Mouse (Mus musculus) stomach, embryonic 14.5 days (tissue): ENCODE measurements at regions not wholly inside any gene's neighbourhood (a gene's known extent, or its start where the extent isn't known, plus 50 kb on each side); places are given as distances from the start of the nearest gene placed in this dataset.

ENCODE experiments used
- ATAC-seq: fragments of 200-750 bp; cut with Nextera tagmentation; 2 replicates; pipeline ENCODE4 v1.8.0; 2017; ENCODE audit warnings: low read depth, moderate TSS enrichment; ENCODE audit not compliant: insufficient number of reproducible peaks, insufficient read depth, low FRiP score
- H3K27ac ChIP-seq: fragments of 300-500 bp; sonication (generic); 2 replicates; pipeline ENCODE4 v1.5.1; 2014; ENCODE audit warnings: mild to moderate bottlenecking, low read length, moderate library complexity, mixed read lengths
- H3K27me3 ChIP-seq: fragments of 300-500 bp; sonication (generic); 2 replicates; pipeline ENCODE4 v1.6.1; 2014; ENCODE audit warnings: low read length, control low read depth, mixed read lengths; ENCODE audit not compliant: control insufficient read depth, insufficient read depth
- H3K36me3 ChIP-seq: fragments of 300-500 bp; sonication (generic); 2 replicates; pipeline ENCODE4 v1.6.1; 2014; ENCODE audit warnings: mild to moderate bottlenecking, control low read depth, low read length, moderate library complexity, mixed read lengths; ENCODE audit not compliant: control insufficient read depth, insufficient read depth
- H3K4me1 ChIP-seq: fragments of 300-500 bp; sonication (generic); 2 replicates; pipeline ENCODE4 v1.6.1; 2014; ENCODE audit warnings: low read length, control low read depth, mixed read lengths; ENCODE audit not compliant: control insufficient read depth, insufficient read depth
- H3K4me2 ChIP-seq: fragments of 300-500 bp; sonication (generic); replicated peaks from 2 replicates; pipeline ENCODE4 v1.6.1; 2014; ENCODE audit warnings: low read depth, low read length, control low read depth
- H3K4me3 ChIP-seq: fragments of 300-500 bp; sonication (generic); 2 replicates; pipeline ENCODE4 v1.5.1; 2014; ENCODE audit warnings: low read depth, low read length, control low read depth
- H3K9ac ChIP-seq: fragments of 300-500 bp; sonication (generic); replicated peaks from 2 replicates; pipeline ENCODE4 v1.6.1; 2014; ENCODE audit warnings: low read depth, mild to moderate bottlenecking, control low read depth, low read length, moderate library complexity, mixed read lengths
- H3K9me3 ChIP-seq: fragments of 300-500 bp; sonication (generic); 2 replicates; pipeline ENCODE4 v1.6.1; 2016; ENCODE audit warnings: low read depth, low read length, control low read depth; ENCODE audit not compliant: control insufficient read depth
- WGBS: fragments of 180-500 bp; shearing (Covaris S2); extraction: QIAGEN DNeasy Blood & Tissue Kit; methylation state at CpG from one replicate; pipeline ENCODE4 v1.1.7; 2014; 5-methylcytosine and 5-hydroxymethylcytosine counted together

DNA sequence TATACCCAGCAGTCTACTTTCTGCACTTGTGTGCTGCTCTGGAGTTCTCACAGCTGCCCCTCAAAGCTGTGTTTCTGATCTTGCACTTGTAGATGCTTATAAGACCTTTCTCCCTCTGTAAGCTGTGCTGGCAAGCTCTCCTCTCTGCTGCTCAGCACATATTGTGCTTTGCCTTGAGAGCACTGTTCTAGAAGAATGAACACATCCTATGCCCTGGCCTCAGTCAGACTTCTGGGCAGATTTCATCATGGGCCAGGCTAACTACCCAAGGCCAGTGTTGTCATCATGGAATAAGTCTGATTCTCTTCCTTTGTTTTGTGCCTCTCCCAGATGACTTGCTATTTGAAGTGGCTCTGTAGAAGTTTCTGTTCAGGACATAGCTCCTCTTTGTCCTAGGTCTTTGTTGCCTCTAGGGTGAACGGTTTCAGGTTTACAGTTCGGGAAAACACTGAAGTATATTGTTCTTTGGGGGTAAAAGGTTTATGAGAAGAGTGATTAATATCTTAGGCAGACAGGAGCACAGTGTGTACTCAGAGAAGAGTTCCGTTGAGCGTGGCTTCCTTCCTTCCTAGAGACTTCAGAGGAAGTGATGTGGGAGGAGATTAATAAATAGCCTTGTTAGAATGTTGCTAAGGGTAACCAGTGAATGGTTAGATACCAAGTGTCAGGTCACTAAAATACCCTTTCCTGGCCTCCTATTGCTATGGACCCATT lies 70.8 kb downstream of the Pcdh18 start:
- H3K9ac ChIP-seq: no peak overlapping the region
- H3K36me3 ChIP-seq: no peaks in the 10 kb centered on the region
- no peaks in the 10 kb centered on the region for H3K9me3 ChIP-seq
- H3K4me1 ChIP-seq: no peaks in the 10 kb centered on the region
- H3K27me3 ChIP-seq: no peaks in the 10 kb centered on the region
- no peak overlapping the region for H3K4me2 ChIP-seq
- ATAC-seq: no peak
- 41% methylated on average over 4 of the region's 4 CpGs for WGBS
- no peak overlapping the region for H3K4me3 ChIP-seq
- H3K27ac ChIP-seq: no peak overlapping the region; the same call in 1 of the 2 replicates

DNA sequence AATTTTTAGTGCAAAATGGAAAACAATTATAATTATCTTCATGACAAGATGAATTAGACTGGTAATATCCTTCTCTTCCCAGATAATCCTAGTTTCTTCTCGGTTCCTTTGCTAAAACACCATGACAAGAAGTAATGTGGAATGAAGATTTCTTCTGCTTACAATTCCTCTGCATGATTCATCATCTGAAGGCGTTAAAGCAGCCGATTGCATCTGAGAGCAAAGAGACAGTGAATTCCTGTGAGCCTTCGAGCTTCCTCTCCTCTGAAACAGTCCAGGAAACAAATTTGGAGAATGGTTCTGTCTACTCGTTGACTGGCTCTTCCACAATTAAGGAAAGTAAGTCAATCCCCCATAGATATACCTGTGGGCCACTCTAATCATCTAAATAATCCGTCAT lies 82.2 kb downstream of the Pcdh18 start:
- H3K9me3 ChIP-seq: no peaks in the 10 kb centered on the region
- H3K4me2 ChIP-seq: no peak overlapping the region
- WGBS: 74% methylated on average over 6 of the region's 6 CpGs

DNA sequence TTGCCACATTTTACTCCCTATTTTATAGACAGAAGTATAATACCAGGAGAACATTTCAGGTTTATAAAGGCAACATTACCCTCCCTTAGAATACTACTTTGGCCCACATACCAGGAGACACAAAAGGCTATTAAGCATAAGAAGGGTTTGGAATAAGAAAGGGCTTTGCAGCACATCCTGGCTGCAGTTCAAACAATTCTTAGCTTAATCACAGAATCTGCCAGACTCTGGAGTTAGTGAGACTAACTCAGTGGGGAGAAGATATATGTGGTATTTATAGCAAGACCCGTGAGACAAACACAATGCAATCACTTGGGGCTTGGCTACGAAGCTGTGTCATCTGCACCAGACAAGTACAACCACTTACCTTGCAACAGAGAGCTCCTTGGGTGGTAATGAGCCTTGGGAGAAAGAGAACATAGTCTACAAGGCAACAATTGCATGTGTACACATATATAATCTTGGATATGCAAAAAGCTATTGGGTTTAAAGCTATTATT lies 84.4 kb downstream of the Pcdh18 start:
- no peak for ATAC-seq
- H3K9ac ChIP-seq: no peak overlapping the region
- H3K9me3 ChIP-seq: no peaks in the 10 kb centered on the region
- WGBS: 39% methylated on average over 2 of the region's 2 CpGs
- no peak overlapping the region for H3K27ac ChIP-seq
- H3K4me1 ChIP-seq: no peaks in the 10 kb centered on the region
- no peak overlapping the region for H3K4me2 ChIP-seq
- H3K4me3 ChIP-seq: no peak overlapping the region
- no peaks in the 10 kb centered on the region for H3K36me3 ChIP-seq
- no peaks in the 10 kb centered on the region for H3K27me3 ChIP-seq

More for the DNA sequence above, 82.2 kb downstream of the Pcdh18 start:
- no peak overlapping the region for H3K9ac ChIP-seq
- no peak for ATAC-seq
- H3K4me1 ChIP-seq: no peaks in the 10 kb centered on the region
- no peaks in the 10 kb centered on the region for H3K27me3 ChIP-seq
- H3K27ac ChIP-seq: no peak overlapping the region
- no peaks in the 10 kb centered on the region for H3K36me3 ChIP-seq
- no peak overlapping the region for H3K4me3 ChIP-seq

DNA sequence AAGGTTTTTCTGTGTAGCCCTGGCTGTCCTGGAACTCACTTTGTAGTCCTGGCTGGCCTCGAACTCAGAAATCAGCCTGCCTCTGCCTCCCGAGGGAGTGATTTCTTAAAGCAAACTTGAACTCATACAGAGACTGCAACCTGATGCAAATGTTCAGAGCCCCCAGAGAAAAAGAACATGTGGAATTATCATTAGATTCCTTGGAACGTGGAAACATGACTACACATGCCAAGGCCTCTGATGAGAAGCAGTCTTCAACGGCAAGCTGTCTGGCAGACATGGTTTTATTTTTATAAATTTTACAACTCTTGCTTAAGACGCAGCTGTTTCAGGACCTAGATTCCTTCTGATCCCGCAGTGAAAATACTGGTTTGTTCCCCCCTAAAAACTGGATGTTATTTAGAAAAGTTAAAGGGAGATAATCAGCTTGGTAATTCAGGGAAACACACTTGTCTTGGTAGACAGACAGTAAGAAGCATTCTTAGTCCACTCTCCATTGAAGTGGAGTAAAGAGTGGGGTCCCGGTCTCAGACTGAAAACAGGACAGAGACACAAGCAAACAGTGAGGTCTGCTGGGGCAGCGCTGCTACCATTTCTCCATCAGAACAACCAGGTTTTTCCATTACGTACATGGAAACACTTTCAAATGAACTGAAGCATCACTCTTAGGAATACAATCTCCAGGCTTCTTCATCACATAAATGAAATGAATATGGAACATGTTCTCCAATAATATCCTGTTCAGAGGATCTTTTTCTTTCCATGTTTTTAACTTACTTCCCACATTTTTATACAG lies 89.4 kb downstream of the Pcdh18 start:
- Histone ChIP-seq H3K27me3 (no peaks in the 10 kb centered on the region), H3K4me1 (no peaks in the 10 kb centered on the region), H3K27ac (no peak overlapping the region), H3K9ac (no peak overlapping the region), H3K4me3 (no peak overlapping the region), H3K9me3 (no peaks in the 10 kb centered on the region), H3K36me3 (no peaks in the 10 kb centered on the region), H3K4me2 (no peak overlapping the region)
- no peak for ATAC-seq
- 82% methylated on average over 9 of the region's 9 CpGs for WGBS

DNA sequence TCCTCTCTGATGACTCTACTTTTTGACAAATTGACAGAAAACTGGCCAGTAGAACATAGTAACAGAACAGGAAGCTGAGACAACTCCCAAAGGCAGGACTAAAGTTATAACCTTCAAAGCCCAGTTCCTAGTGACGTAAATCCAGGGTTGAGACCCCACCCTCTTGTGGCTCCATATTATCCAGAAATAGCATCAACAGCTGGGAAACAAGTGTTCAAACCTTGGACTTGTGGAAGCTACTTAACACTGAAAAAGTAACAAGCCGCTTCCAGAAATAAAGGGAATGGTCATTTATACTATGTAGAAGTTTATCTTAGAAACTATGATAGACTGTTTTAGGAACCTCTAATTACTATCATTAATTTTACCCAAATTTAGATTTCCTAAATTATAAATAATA lies 90.6 kb downstream of the Pcdh18 start:
- no peak for ATAC-seq
- no peaks in the 10 kb centered on the region for H3K36me3 ChIP-seq
- H3K4me2 ChIP-seq: no peak overlapping the region
- no peak overlapping the region for H3K4me3 ChIP-seq
- no peaks in the 10 kb centered on the region for H3K4me1 ChIP-seq
- whole genome bisulfite sequencing: 87% methylated on average over 2 of the region's 2 CpGs
- H3K9ac ChIP-seq: no peak overlapping the region
- H3K27ac ChIP-seq: no peak overlapping the region
- no peaks in the 10 kb centered on the region for H3K27me3 ChIP-seq
- H3K9me3 ChIP-seq: no peaks in the 10 kb centered on the region

DNA sequence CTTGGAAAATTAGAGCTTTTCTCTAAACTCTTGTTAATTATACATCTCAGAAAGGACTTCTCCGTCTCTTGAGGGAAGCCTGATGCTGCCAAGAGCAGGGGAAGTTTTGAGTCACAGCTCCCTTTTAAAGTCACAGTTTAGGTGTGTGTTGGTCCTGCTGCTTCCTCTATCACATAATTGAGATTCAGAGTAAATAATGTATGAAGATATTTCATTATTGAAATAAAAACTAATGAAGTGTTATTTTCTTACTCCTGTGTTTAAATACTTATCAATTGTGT lies 108.3 kb downstream of the Pcdh18 start:
- ATAC-seq: no peak
- H3K27ac ChIP-seq: no peak overlapping the region; the same call in 1 of the 2 replicates
- H3K9me3 ChIP-seq: no peaks in the 10 kb centered on the region
- no peaks in the 10 kb centered on the region for H3K27me3 ChIP-seq
- H3K9ac ChIP-seq: no peak overlapping the region
- H3K4me1 ChIP-seq: 0 out of 2 replicates have a peak, but pooled peaks cover 3% of the 10 kb centered on the region
- 22% methylated on average over 1 of the region's 1 CpGs for WGBS
- no peaks in the 10 kb centered on the region for H3K36me3 ChIP-seq
- H3K4me3 ChIP-seq: no peak overlapping the region
- H3K4me2 ChIP-seq: no peak overlapping the region

DNA sequence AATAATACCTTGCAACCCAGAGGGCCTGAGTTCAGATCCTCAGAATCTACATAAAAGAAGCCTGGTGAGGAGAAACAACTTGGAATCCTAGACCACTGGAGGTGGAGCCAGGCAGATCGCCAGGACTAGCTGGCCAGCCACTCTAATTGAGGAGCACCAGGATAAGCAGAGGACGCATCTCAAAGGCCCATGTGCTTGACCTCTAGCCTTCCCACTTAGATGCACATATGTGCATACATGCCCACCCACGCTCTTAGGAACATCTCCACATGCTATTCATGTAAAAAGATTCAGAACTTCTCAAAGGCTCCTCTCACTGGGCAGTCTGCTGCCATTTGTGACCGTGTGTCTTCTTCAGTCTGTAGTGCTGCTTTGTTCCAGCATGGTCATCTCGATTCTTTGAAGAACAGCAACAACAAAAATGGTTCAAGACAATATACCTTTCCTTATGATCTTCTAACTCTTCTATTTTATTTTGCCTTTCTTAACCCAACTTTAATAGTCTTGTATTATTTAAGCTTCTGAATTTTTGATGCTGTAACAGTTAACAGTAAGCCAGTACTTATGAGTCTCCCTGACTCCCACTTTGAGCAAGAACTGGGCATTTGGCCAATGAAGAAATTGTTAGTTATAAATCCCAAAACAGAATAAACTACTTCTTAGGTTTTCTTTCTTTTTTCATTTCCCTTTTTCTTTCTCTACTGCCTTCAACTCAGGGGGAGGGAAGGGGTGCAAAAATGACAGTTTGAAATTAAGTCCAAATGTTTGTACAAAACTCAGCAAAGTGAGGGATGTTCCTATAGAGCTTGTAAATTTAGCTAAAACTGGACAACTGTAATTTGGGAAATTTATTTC lies 108.9 kb downstream of the Pcdh18 start:
- H3K9me3 ChIP-seq: no peaks in the 10 kb centered on the region
- WGBS: 71% methylated on average over 5 of the region's 5 CpGs
- H3K27me3 ChIP-seq: no peaks in the 10 kb centered on the region
- no peak overlapping the region for H3K9ac ChIP-seq
- peak overlapping the region; percentile 49; the same call in 1 of the 2 replicates for H3K27ac ChIP-seq
- H3K4me1 ChIP-seq: 0 out of 2 replicates have a peak, but pooled peaks cover 3% of the 10 kb centered on the region
- no peak overlapping the region for H3K4me2 ChIP-seq
- no peak for ATAC-seq
- H3K4me3 ChIP-seq: no peak overlapping the region
- no peaks in the 10 kb centered on the region for H3K36me3 ChIP-seq

DNA sequence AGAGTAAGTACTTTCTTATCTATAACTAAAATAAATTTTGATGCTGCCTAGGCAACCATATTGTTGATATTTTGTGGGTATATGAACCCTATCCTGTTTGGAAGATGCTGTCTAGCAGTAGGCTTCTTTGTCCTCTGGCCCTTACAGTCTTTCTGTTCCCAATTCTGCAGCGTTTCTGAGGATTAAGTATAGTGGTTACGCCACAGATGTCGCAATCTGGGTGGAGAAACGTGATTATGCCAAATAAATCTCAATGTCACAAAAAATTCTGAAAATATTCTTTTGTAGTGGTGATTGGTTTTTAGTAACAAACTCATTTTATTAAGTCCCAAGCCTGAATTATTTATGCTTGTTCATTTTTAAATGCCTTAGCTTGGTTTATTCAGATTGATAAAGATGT lies 112.1 kb downstream of the Pcdh18 start:
- H3K4me1 ChIP-seq: 0 out of 2 replicates have a peak, but pooled peaks cover 3% of the 10 kb centered on the region
- no peak overlapping the region for H3K4me2 ChIP-seq
- no peak overlapping the region for H3K4me3 ChIP-seq
- WGBS: 87% methylated on average over 4 of the region's 4 CpGs
- H3K27ac ChIP-seq: no peak overlapping the region
- H3K9me3 ChIP-seq: no peaks in the 10 kb centered on the region
- H3K27me3 ChIP-seq: no peaks in the 10 kb centered on the region
- ATAC-seq: no peak
- no peaks in the 10 kb centered on the region for H3K36me3 ChIP-seq
- H3K9ac ChIP-seq: no peak overlapping the region
